Mouse (Mus musculus): ENCODE measurements around the gene Isg20l2. TPM values are rescaled to one million over a fixed set of nuclear protein-coding genes. Genes with fewer than 3 reads are reported as not detected.

The Isg20l2 gene
- total and polyA plus RNA-seq, 3 experiments = 6.2 to 10.9 (median 10.6) TPM

GRCm38 (mm10) chr3:87973593-87974380 is 43.7 kb downstream of the Isg20l2 start:
- peak in 1 of 2 experiments; percentile 27 for DNase-seq
- Histone ChIP-seq H3K4me3 (peak overlapping the region; percentile 74; the same call in 1 of the 2 replicates), H3K27me3 (ENCODE audit: control insufficient read depth, insufficient read depth, low read length) (no peaks in the 10 kb centered on the region), H3K27ac (peak overlapping the region; percentile 83), H3K4me1 (ENCODE audit: control insufficient read depth, insufficient read depth, low read length) (peaks cover 7% of the 10 kb centered on the region), H3K9ac (ENCODE audit: low read depth, low read length) (peak overlapping the region; percentile 56), H3K79me2 (replicated peaks; ENCODE audit: control insufficient read depth, insufficient read depth, low read length) (no peaks in the 10 kb centered on the region), H3K36me3 (ENCODE audit: control insufficient read depth, insufficient read depth, low read length) (no peaks in the 10 kb centered on the region)
- TF ChIP-seq POLR2A (IDR thresholded peaks at IDR 0.05; ENCODE audit: insufficient read depth, low read depth, low read length) (peak; percentile 23; the same call in 1 of the 2 replicates), EP300 (IDR thresholded peaks at IDR 0.05; ENCODE audit: insufficient read depth, low read depth, low read length) (no peak), CTCF (IDR thresholded peaks at IDR 0.05) (no peak)
- intact Hi-C loops (cut with DNase I) = loop anchor here (10.0 kb wide), 1 partner anchor 209 kb away; no protein-coding TSS in a partner anchor
- 44% methylated on average over 14 of the region's 14 CpGs for WGBS

DNA sequence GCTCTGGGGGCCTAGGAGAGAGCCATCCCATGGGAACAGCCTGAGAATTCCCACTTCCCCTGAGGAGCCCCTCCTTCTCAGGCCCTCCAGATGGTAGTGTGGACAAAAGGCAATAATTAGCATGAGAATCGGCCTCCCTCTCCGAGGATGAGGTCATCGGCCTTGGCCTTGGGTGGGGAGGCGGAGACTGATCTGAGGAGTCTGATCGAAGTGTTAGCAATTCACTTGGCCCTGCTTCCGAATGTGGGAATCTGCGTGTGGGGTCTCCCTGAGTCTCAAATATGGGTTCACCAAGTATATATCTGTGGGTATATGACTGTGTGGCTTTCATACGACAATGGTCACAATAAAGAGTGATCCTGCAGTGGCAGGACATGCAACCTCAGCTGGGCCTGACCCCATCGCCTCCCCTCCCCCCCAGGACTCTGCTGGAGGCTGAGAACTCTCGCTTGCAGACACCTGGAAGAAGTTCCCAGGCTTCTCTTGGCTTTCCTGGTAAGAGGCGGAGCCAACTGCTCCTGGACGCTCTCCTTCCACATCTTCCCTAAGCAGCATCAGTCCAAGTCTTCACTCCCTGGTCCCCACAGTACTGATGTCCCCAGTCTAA is 44.4 kb downstream of the Isg20l2 start:
- Histone ChIP-seq H3K36me3 (ENCODE audit: control insufficient read depth, insufficient read depth, low read length) (no peaks in the 10 kb centered on the region), H3K79me2 (replicated peaks; ENCODE audit: control insufficient read depth, insufficient read depth, low read length) (no peaks in the 10 kb centered on the region), H3K27ac (peak overlapping the region; percentile 83), H3K9ac (ENCODE audit: low read depth, low read length) (peak overlapping the region; percentile 56; the same call in 1 of the 2 replicates), H3K4me1 (ENCODE audit: control insufficient read depth, insufficient read depth, low read length) (peaks cover 7% of the 10 kb centered on the region), H3K27me3 (ENCODE audit: control insufficient read depth, insufficient read depth, low read length) (no peaks in the 10 kb centered on the region), H3K4me3 (peak overlapping the region; percentile 74; the same call in 1 of the 2 replicates)
- 44% methylated on average over 12 of the region's 12 CpGs for WGBS
- intact Hi-C loops (cut with DNase I) = loop anchor here (10.0 kb wide), 1 partner anchor 210 kb away; no protein-coding TSS in a partner anchor
- peak; percentile 55 to 56 for DNase-seq
- 0 out of 2 replicates have a peak, but pooled peaks have one; percentile 36 for TF ChIP-seq EP300 (IDR thresholded peaks at IDR 0.05; ENCODE audit: insufficient read depth, low read depth, low read length)
- no peak for TF ChIP-seq POLR2A (IDR thresholded peaks at IDR 0.05; ENCODE audit: insufficient read depth, low read depth, low read length)

GRCm38 (mm10) chr3:87979493-87979892 is 49.4 kb downstream of the Isg20l2 start:
- H3K9ac ChIP-seq (ENCODE audit: low read depth, low read length) = no peak overlapping the region
- TF ChIP-seq POLR2A (IDR thresholded peaks at IDR 0.05; ENCODE audit: insufficient read depth, low read depth, low read length) (no peak), EP300 (IDR thresholded peaks at IDR 0.05; ENCODE audit: insufficient read depth, low read depth, low read length) (no peak), CTCF (IDR thresholded peaks at IDR 0.05) (no peak)

DNA sequence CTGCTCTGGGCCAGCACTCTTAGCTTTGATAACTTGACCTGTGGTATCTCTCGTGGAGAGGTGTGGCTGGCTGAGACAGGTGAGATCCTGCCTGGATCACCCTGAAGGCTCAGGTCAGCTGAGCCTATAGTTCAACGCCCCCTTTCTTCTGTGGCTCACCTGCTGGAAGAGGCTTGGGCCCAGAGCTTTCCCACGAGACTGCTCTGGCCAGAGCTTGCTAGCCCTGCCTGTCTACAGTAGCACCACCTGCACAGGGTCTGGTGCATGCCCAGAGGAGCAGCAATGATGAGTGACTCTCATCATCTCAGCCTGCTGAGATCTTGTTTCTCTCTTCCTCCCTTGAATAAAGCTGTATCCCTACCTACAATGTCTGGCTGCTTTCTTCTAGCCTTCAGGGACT is 50.0 kb downstream of the Isg20l2 start:
- Histone ChIP-seq H3K9ac (ENCODE audit: low read depth, low read length) (no peak overlapping the region), H3K36me3 (ENCODE audit: control insufficient read depth, insufficient read depth, low read length) (no peaks in the 10 kb centered on the region), H3K4me1 (ENCODE audit: control insufficient read depth, insufficient read depth, low read length) (peaks cover 29% of the 10 kb centered on the region), H3K27ac (no peak overlapping the region), H3K79me2 (replicated peaks; ENCODE audit: control insufficient read depth, insufficient read depth, low read length) (no peaks in the 10 kb centered on the region), H3K27me3 (ENCODE audit: control insufficient read depth, insufficient read depth, low read length) (no peaks in the 10 kb centered on the region), H3K4me3 (no peak overlapping the region)
- peak in 1 of 2 experiments; percentile 12 for DNase-seq
- intact Hi-C loops (cut with DNase I) = loop anchor here (5.0 kb wide), 1 partner anchor 162 kb away; the partner anchor contains the start of gene Mef2d
- TF ChIP-seq CTCF (IDR thresholded peaks at IDR 0.05) = no peak
- TF ChIP-seq POLR2A (IDR thresholded peaks at IDR 0.05; ENCODE audit: insufficient read depth, low read depth, low read length) = no peak
- no peak for TF ChIP-seq EP300 (IDR thresholded peaks at IDR 0.05; ENCODE audit: insufficient read depth, low read depth, low read length)
- WGBS = 78% methylated on average over 3 of the region's 3 CpGs

More at GRCm38 (mm10) chr3:87979493-87979892, 49.4 kb downstream of the Isg20l2 start:
- peak in 1 of 2 experiments; percentile 14 for DNase-seq
- no peaks in the 10 kb centered on the region for H3K79me2 ChIP-seq (replicated peaks; ENCODE audit: control insufficient read depth, insufficient read depth, low read length)
- intact Hi-C loops (cut with DNase I) = loop anchor here (10.0 kb wide), 1 partner anchor 215 kb away; no protein-coding TSS in a partner anchor
- no peak overlapping the region for H3K27ac ChIP-seq
- H3K36me3 ChIP-seq (ENCODE audit: control insufficient read depth, insufficient read depth, low read length) = no peaks in the 10 kb centered on the region
- H3K4me3 ChIP-seq = no peak overlapping the region
- WGBS = 79% methylated on average over 5 of the region's 5 CpGs
- peaks cover 28% of the 10 kb centered on the region for H3K4me1 ChIP-seq (ENCODE audit: control insufficient read depth, insufficient read depth, low read length)
- no peaks in the 10 kb centered on the region for H3K27me3 ChIP-seq (ENCODE audit: control insufficient read depth, insufficient read depth, low read length)

- Histone ChIP-seq H3K9ac (ENCODE audit: low read depth, low read length) (no peak overlapping the region), H3K27ac (no peak overlapping the region), H3K36me3 (ENCODE audit: control insufficient read depth, insufficient read depth, low read length) (no peaks in the 10 kb centered on the region), H3K27me3 (ENCODE audit: control insufficient read depth, insufficient read depth, low read length) (no peaks in the 10 kb centered on the region), H3K4me1 (ENCODE audit: control insufficient read depth, insufficient read depth, low read length) (peaks cover 35% of the 10 kb centered on the region), H3K4me3 (no peak overlapping the region), H3K79me2 (replicated peaks; ENCODE audit: control insufficient read depth, insufficient read depth, low read length) (no peaks in the 10 kb centered on the region)
- no peak for TF ChIP-seq POLR2A (IDR thresholded peaks at IDR 0.05; ENCODE audit: insufficient read depth, low read depth, low read length)
- TF ChIP-seq EP300 (IDR thresholded peaks at IDR 0.05; ENCODE audit: insufficient read depth, low read depth, low read length) = no peak
- no peak for TF ChIP-seq CTCF (IDR thresholded peaks at IDR 0.05)
- intact Hi-C loops (cut with DNase I) = loop anchor here (1.0 to 5.0 kb wide), 2 partner anchors 8 to 162 kb away; partner anchors contain the start of gene Mef2d
- WGBS = 84% methylated on average over 5 of the region's 5 CpGs
- no peak for DNase-seq
Measured at GRCm38 (mm10) chr3:87980728-87981127, 50.6 kb downstream of the Isg20l2 start.

Measured in heart, adult 2 months (tissue).